Mouse (Mus musculus): Measurements from ENCODE around the gene 2310007B03Rik.
"Not testable (repeated sequence)": the region's sequence is repeated elsewhere in the genome, so short reads cannot be mapped to it uniquely, and the experiment has no call there.

The 2310007B03Rik gene

DNA sequence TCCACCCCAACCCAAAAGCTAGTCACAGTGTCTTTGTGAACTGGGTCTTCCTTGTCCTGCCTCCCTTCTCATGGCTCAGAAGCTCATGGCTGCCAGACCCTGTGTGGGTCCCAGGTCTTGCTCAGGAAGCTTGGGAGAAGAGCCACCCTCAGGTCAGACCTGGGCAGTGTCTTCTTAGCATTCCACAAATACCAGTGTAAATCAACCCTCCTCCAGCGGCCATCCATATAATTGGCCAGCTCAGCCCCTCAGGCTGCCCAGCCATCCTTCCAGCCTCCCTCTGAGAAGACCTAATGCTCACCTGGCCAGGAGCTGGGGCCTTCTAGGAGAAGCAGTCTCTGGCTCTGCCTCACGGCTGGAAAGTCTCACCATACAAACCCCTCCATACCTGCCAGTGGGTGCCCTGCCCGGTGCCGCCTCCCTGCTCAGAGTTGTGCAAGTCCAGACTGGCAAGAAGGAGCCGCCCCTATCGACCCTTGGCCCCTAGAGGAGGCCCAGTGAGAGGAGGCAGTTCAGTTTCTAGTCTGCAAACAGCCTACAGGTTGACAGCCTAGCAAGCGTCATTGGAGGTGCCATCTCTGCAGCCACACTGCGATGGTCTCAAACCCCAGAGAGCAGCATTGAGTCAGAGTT, at the start of gene 2310007B03Rik:
Gene 2310007B03Rik, minus strand, starts transcription at position 448 of the 633 bp plus-strand sequence.
- no peak for DNase-seq (ENCODE audit: low read depth)

- no peak for DNase-seq (ENCODE audit: low read depth)
These were observed 49.5 kb upstream of the 2310007B03Rik start for GRCm38 (mm10) chr1:93210213-93210641.

GRCm38 (mm10) chr1:93207536-93208064, 46.9 kb upstream of the 2310007B03Rik start:
- DNase-seq (ENCODE audit: low read depth): no peak

DNA sequence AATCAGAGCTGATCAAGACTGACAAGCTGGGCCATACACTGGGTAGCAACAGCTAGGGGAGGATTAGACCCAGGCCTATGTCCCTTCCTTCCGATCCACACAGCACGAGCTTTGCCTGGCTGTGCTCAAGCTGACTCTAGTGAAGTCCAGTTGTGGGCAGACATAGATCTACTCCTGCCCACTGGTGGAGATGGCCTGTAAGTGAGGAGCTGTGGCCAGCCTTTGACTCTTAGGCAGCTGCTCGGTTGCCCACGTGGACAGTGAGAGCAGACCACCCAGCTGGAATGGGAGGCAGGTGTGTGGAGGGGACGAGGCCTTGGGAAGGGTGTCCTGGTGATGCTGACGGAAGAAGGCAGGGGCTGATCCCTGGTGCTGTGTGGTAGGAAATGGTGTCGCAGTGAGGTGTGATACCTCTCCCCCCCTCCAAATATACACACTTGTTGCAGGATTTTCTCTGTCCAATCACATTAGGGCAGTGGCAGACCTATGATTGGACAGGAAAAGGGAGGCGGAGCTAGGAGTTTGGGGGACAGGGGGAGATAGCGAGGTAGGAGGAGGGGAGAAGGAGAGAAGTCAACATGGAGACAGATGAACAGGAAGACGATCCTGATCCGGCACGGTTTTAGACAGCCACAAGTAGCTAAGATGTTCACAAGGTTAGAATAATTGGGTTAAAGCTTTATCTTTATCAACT, 45.7 kb upstream of the 2310007B03Rik start:
- DNase-seq (ENCODE audit: low read depth): no peak

GRCm38 (mm10) chr1:93197916-93198315, 37.2 kb upstream of the 2310007B03Rik start:
- no peak for DNase-seq (ENCODE audit: low read depth)

DNA sequence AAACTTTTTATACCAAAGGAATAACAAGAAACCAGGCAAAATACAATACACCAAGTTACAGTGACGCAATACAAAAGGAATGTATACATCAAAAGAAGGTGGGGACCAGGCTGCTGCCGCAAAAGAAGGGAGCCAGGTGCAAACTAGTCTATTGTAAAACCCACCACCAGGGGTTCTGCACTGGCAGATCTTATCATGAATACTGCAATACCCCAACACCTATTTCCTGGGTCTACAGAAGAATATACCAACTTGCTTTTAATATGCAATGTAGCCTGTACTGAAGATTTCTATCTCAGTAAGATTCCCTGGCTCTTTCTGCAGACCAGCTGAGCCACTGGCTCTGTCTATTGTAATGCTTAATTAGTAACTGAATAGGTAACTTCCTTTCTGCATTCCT, 36.7 kb upstream of the 2310007B03Rik start:
- not testable (repeated sequence) for DNase-seq (ENCODE audit: low read depth)

DNA sequence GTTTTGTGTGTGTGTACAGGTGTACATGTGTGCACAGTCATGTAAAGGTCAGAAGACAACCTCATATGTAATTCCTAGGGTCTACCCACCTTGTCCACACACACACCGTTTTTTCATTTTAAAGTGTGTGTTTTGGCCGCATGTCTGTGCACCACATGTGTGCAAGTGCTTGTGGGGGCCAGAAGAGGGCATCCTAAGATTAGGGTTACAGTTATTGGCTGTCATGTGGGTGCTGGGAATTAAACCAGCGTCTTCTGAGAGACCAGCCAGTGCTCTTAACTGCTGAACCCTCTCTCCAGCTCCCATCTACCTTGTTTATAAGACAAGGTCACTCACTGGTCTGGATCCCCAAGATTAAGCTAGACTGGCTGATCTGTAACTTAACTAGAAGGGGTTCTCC, 34.2 kb upstream of the 2310007B03Rik start:
- no peak for DNase-seq (ENCODE audit: low read depth)

DNA sequence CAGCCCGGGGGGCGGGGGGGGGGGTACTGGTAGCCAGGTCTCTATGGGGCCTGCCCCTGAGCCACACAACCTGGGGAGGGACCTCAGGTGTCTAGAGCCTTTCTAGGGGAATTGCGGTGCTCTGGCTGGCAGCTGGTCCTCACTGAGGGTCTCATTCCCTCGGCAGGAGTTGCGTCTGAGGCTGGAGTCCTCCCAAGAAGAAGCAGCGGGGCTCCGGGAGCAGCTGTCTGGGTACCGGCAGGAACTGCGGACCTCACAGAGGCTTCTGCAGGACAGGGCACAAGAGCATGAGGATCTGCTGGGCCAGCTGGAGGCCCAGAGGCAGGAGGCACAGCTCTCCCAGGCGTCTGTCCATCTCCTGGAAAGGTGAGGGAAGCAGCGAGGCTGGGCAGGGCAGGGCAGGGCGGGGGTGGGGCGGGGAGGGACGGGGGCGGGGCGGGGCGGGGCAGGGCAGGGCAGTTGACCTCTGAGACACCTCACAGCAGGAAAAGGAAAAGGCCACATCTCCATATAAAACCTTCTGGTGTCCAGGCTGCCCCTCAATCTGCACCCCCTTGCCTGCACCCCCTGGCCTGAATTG, 30.1 kb upstream of the 2310007B03Rik start:
- DNase-seq (ENCODE audit: low read depth): no peak

GRCm38 (mm10) chr1:93184071-93184828, 23.5 kb upstream of the 2310007B03Rik start:
- no peak for DNase-seq (ENCODE audit: low read depth)

GRCm38 (mm10) chr1:93182281-93182680, 21.5 kb upstream of the 2310007B03Rik start:
- no peak for DNase-seq (ENCODE audit: low read depth)

DNA sequence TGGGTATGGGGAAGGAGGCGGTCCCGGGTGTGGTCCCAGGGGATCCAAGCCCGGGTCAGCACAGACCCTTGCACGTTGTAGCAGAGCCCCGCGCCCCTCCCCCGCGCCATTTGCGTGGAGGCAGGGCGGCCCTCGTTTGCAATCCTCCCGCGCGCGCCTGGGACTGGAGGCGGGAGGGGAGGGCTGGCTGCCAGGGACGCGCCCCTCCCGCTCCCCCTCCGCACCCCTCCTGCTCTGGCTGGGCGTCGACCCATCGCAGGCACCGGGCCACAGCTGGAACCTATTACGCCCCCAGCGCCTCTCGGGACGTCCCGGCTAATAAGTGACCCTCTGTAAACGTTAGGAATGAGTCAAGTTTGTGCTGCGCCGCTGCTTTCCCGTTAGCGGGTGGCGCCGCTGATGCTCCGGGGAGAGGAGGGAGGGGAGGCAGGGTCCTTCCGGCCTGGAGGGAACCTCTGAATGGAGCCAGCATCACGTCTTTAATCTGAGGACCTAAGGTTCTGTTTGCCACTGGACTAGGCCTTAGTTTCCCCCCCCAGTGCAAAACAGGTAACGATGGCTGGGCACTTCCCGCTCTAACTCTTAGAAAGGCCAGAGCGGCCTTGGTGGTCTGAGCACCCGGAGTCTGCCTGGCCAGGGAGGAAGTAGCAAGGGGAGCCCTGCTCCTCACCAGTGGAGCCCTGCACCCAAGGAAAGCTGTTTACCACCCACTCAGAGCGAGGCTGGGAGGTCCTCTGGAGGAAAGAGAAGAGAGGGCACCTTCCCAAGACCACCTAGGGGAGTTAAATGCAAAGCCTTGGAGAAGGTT, 16.0 kb upstream of the 2310007B03Rik start:
- no peak for DNase-seq (ENCODE audit: low read depth)

DNA sequence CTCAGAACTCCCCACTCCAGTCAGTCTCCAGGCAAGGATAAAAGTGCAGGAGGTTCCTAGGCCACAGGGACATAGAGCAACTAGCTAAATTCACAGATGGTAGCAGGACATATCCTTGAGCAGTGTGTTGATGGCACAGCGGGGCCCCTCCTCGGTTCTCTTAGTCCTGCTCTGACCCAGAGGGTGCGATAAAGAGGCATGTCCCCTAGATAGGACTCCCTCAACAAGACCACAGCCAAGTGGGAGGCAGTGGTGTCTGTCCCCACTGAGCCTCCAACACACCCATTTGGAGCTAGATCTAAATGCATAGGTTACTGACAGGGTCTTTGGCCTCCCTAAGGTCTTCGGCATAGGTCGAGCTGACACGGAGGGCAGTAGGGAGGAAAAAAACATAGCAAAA, 15.1 kb upstream of the 2310007B03Rik start:
- DNase-seq (ENCODE audit: low read depth): no peak

DNA sequence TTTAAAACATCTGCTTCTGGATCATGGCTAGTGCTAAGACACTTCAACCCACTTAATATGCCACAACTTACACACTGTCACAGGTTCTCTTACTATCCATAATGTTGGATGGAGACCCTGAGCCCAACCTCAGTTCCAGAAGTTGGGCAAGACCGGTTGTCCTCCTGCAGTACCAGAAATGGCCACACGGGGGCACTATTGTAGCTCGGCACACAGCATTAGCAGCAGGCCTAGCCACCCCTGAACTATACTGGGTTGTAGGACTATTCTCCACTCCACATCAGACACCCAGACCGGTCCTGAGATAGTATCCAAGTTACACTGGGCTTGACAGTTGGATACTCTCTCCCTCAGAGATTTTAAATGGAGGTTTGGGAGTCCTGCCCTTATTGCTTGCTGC, 13.7 kb upstream of the 2310007B03Rik start:
- DNase-seq (ENCODE audit: low read depth): peak; percentile 76

DNA sequence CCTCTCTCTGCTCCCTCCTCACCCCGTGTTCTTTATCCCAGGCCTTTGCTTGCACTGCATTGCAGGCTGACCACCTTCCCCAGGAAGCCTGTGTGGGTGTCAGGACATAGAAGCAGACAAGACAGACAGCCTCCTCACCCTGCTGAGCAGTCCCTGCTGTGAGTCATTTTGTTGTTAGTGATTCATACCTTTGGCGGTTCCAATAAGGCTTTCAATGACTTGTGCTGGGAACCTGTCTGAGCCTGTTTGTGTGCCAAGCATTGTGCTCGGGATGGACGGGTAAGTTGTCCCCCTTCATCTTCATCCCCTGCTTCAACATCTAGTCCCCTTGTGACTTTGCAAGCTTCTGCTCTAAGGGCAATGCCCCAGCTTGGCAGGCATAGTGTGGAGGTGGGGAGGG, 12.9 kb upstream of the 2310007B03Rik start:
- no peak for DNase-seq (ENCODE audit: low read depth)

- no peak for DNase-seq (ENCODE audit: low read depth)
These were observed 7.6 kb upstream of the 2310007B03Rik start, which contains the start of gene Crocc2 for GRCm38 (mm10) chr1:93168295-93168775. Crocc2 (plus strand) TSS chr1:93168725.

DNA sequence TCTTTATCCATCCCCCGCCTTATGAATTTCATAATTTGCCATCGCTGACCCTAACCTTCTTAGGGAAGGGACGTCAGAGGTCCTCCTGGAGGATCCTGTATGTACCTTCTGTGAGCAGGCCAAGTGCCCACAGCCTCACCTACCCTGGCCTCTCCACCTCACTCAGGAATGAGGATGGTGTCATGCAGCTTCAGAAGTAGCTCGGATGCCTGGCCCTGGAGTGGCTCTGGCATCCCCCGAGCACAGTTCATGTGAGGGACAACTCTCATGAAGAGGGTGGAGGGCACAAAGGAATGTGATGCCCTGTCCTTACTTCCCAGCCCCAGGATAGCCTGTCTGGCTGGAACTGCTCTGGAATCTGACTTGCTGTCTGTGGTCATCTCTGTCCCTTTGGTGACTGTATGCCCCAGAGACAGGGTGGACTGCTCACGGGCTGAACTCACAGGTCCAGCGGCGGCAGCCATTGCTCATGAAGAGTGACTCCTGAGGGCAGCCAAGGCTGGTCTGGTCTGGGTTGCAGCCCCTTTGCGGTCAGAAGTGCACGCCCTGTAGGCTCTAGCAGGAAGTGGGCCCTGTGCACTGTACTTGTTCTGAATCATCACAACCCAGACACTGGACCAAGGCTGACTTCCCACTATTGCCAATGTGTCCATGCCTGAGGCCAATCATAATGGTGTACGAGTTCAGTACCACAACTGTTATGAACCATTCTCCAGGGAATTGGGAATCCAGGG, 5.8 kb upstream of the 2310007B03Rik start:
- no peak for DNase-seq (ENCODE audit: low read depth)

GRCm38 (mm10) chr1:93165447-93165846, 4.7 kb upstream of the 2310007B03Rik start:
- DNase-seq (ENCODE audit: low read depth): no peak

DNA sequence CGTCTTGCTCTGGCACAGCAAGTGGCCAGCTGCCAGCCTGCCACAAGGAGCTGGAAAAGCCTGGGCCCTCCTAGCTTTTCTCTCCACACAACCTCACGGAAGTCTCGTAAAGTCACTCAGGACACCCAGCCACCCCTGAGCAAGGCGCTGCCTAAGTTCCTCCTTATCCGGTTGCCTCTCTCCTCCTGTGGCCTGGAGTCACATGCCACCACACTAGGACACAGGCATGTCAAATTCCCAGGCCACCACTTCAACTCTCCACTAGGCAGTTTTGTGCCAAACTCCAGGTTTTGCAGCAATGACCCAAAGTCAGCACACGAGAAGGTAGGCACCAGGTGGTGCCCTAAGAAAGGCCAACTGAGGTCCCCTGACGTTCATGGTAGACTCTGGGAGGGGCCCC, 1.8 kb upstream of the 2310007B03Rik start:
- DNase-seq (ENCODE audit: low read depth): no peak

GRCm38 (mm10) chr1:93161921-93162320, 1.2 kb upstream of the 2310007B03Rik start:
- DNase-seq (ENCODE audit: low read depth): no peak

- no peak for DNase-seq (ENCODE audit: low read depth)
These were observed 602 bp upstream of the 2310007B03Rik start for GRCm38 (mm10) chr1:93161350-93161749.
